Mouse (Mus musculus) ES-Bruce4 (cell line): ENCODE results near the gene Papss1. TPM values are rescaled to one million over a fixed set of nuclear protein-coding genes. Genes with fewer than 3 reads are reported as not detected.

ENCODE experiments used
- H3K27ac ChIP-seq: 2 replicates; pipeline ENCODE4 v1.5.1; 2012; ENCODE audit warnings: low read length, inconsistent platforms; ENCODE audit not compliant: insufficient read depth
- H3K27me3 ChIP-seq: 2 replicates; pipeline ENCODE4 v1.6.1; 2012; ENCODE audit warnings: mild to moderate bottlenecking, low read length, inconsistent platforms; ENCODE audit not compliant: control insufficient read depth, poor library complexity, insufficient read depth, severe bottlenecking
- H3K36me3 ChIP-seq: 2 replicates; pipeline ENCODE4 v1.6.1; 2012; ENCODE audit warnings: inconsistent platforms, mild to moderate bottlenecking, low read length, moderate library complexity; ENCODE audit not compliant: control insufficient read depth, poor library complexity, insufficient read depth, severe bottlenecking
- H3K4me1 ChIP-seq: one replicate; pipeline ENCODE4 v1.8.1; 2011; ENCODE audit warnings: low read length; ENCODE audit not compliant: control insufficient read depth, insufficient read depth
- H3K4me3 ChIP-seq: 2 replicates; pipeline ENCODE4 v1.5.1; 2011; ENCODE audit warnings: low read depth, mild to moderate bottlenecking, low read length
- H3K9ac ChIP-seq: 2 replicates; pipeline ENCODE4 v1.6.1; 2012; ENCODE audit warnings: low read depth, mild to moderate bottlenecking, inconsistent platforms; ENCODE audit not compliant: poor library complexity, severe bottlenecking
- H3K9me3 ChIP-seq: replicated peaks from 2 replicates; pipeline ENCODE4 v1.6.1; 2012; ENCODE audit warnings: mild to moderate bottlenecking, low read length, inconsistent platforms; ENCODE audit not compliant: control insufficient read depth, poor library complexity, insufficient read depth, severe bottlenecking
- CTCF ChIP-seq: IDR thresholded peaks from one replicate; pipeline ENCODE4 v1.8.1; 2011; ENCODE audit warnings: low read depth, low read length
- EP300 ChIP-seq: IDR thresholded peaks from 2 replicates; pipeline ENCODE4 v1.6.1; 2011; ENCODE audit warnings: low read depth, low read length; ENCODE audit not compliant: insufficient read depth
- POLR2A ChIP-seq: IDR thresholded peaks from one replicate; pipeline ENCODE4 v1.8.1; 2011; ENCODE audit warnings: low read length; ENCODE audit not compliant: insufficient read depth
- polyA plus RNA-seq: library from polyadenylated mRNA; stranded (reverse); fragments of >200 nt; gene quantifications from 2 replicates; pipeline ENCODE4 v1.2.4, GENCODE M21; 2011; ENCODE audit warnings: low read depth; ENCODE audit not compliant: missing spikeins, insufficient read depth, insufficient read length

Gene Papss1
- polyA plus RNA-seq, 1 experiment: 19.8 TPM

DNA sequence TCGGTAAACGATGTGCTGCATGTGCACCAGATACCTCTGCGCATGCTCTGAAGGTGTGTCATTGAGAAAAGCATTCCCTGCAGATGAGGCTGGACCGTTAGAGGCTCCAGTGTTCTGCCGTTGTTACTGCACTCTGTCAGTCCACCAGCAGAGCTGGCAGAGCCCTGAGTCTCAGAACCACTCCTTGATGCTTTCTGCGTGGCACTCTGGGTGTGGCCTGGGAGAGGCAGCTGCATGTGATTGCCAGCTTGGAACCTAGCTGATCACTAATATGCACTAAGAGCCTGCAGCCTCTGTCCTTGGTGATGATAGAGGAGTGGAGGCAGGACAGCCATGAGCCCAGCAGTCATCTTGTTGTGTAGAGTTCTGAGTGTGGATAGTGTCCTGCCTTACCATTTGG is 43.5 kb downstream of the Papss1 start:
- H3K4me1 ChIP-seq: no peaks in the 10 kb centered on the region
- TF ChIP-seq EP300 (no peak), CTCF (no peak), POLR2A (no peak)
- H3K27ac ChIP-seq: no peak overlapping the region
- H3K4me3 ChIP-seq: no peak overlapping the region
- H3K9me3 ChIP-seq: no peaks in the 10 kb centered on the region
- H3K36me3 ChIP-seq: no peaks in the 10 kb centered on the region
- no peak overlapping the region for H3K9ac ChIP-seq
- H3K27me3 ChIP-seq: no peaks in the 10 kb centered on the region

GRCm38 (mm10) chr3:131609651-131610050 is 45.1 kb downstream of the Papss1 start:
- no peak overlapping the region for H3K4me3 ChIP-seq
- H3K4me1 ChIP-seq: no peaks in the 10 kb centered on the region
- no peak for TF ChIP-seq EP300
- TF ChIP-seq POLR2A: no peak
- no peak for TF ChIP-seq CTCF
- H3K36me3 ChIP-seq: no peaks in the 10 kb centered on the region
- H3K27me3 ChIP-seq: no peaks in the 10 kb centered on the region
- no peak overlapping the region for H3K27ac ChIP-seq
- H3K9ac ChIP-seq: no peak overlapping the region
- H3K9me3 ChIP-seq: no peaks in the 10 kb centered on the region

- Histone ChIP-seq H3K4me3 (no peak overlapping the region), H3K9me3 (no peaks in the 10 kb centered on the region), H3K9ac (no peak overlapping the region), H3K4me1 (no peaks in the 10 kb centered on the region), H3K36me3 (no peaks in the 10 kb centered on the region), H3K27me3 (no peaks in the 10 kb centered on the region), H3K27ac (no peak overlapping the region)
- TF ChIP-seq POLR2A: no peak
- no peak for TF ChIP-seq CTCF
- TF ChIP-seq EP300: no peak
These were observed 46.0 kb downstream of the Papss1 start for GRCm38 (mm10) chr3:131610595-131610994.

- no peaks in the 10 kb centered on the region for H3K4me1 ChIP-seq
- H3K4me3 ChIP-seq: no peak overlapping the region
- no peaks in the 10 kb centered on the region for H3K36me3 ChIP-seq
- no peaks in the 10 kb centered on the region for H3K27me3 ChIP-seq
- H3K27ac ChIP-seq: no peak overlapping the region
- H3K9me3 ChIP-seq: no peaks in the 10 kb centered on the region
- no peak overlapping the region for H3K9ac ChIP-seq
- TF ChIP-seq CTCF: no peak
- TF ChIP-seq EP300: no peak
- TF ChIP-seq POLR2A: no peak
These were observed 48.3 kb downstream of the Papss1 start for GRCm38 (mm10) chr3:131612847-131613246.

DNA sequence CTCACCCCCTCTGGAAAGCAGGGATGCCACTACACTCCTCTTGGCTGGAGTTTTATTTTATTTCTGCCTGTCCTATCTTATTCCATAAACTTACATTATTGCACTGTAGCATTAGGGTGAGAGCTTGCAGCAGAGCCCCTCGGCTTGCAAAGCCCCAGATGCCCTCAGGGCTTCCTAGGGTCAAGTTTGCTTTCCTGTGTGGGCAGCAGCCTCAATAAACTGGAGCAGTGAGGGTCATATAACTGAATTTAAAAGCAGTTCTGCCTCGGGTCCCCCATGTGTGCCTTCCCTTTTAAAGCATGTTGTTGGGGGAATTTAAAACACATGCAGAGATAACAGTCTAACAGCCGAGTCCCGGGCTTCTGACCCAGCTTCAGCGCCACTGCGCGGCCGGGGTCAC is 49.5 kb downstream of the Papss1 start:
- Histone ChIP-seq H3K4me3 (no peak overlapping the region), H3K4me1 (no peaks in the 10 kb centered on the region), H3K36me3 (no peaks in the 10 kb centered on the region), H3K27me3 (no peaks in the 10 kb centered on the region), H3K27ac (no peak overlapping the region), H3K9me3 (no peaks in the 10 kb centered on the region), H3K9ac (no peak overlapping the region)
- TF ChIP-seq POLR2A: no peak
- no peak for TF ChIP-seq CTCF
- TF ChIP-seq EP300: no peak

GRCm38 (mm10) chr3:131618580-131619338 is 54.2 kb downstream of the Papss1 start:
- TF ChIP-seq POLR2A (no peak), CTCF (no peak)
- no peak overlapping the region for H3K4me3 ChIP-seq

More at GRCm38 (mm10) chr3:131618580-131619338, 54.2 kb downstream of the Papss1 start:
- Histone ChIP-seq H3K9me3 (no peaks in the 10 kb centered on the region), H3K4me1 (no peaks in the 10 kb centered on the region), H3K36me3 (no peaks in the 10 kb centered on the region), H3K27me3 (no peaks in the 10 kb centered on the region), H3K27ac (no peak overlapping the region), H3K9ac (no peak overlapping the region)
